Mouse (Mus musculus): Measurements from ENCODE around the gene Mapk1ip1l. TPM values are rescaled to one million over a fixed set of nuclear protein-coding genes. Genes with fewer than 3 reads are reported as not detected.

Gene Mapk1ip1l
- polyA plus RNA-seq, 1 experiment from 2014 or later, result 30.9 TPM

- no peaks in the 10 kb centered on the region for H3K27me3 ChIP-seq (ENCODE audit: control insufficient read depth, insufficient read depth, low read depth, low read length)
- ATAC-seq (ENCODE audit: low read depth), result no peak
- H3K4me3 ChIP-seq (ENCODE audit: low read depth, low read length), result no peak overlapping the region
- no peaks in the 10 kb centered on the region for H3K36me3 ChIP-seq (ENCODE audit: control insufficient read depth, insufficient read depth)
- no peak overlapping the region for H3K27ac ChIP-seq (ENCODE audit: low read length)
- no peak overlapping the region for H3K9ac ChIP-seq (ENCODE audit: low read depth, low read length)
- WGBS (ENCODE audit: insufficient replicate concordance), result 24% methylated on average over 3 of the region's 3 CpGs
- H3K9me3 ChIP-seq (replicated peaks; ENCODE audit: control insufficient read depth, low read length), result no peaks in the 10 kb centered on the region
- no peaks in the 10 kb centered on the region; the same call in 1 of the 2 replicates for H3K4me1 ChIP-seq (ENCODE audit: control insufficient read depth, low read depth, low read length)
- H3K4me2 ChIP-seq (ENCODE audit: low read depth, low read length), result no peak overlapping the region
These were observed 61.5 kb downstream of the Mapk1ip1l start for GRCm38 (mm10) chr14:47359610-47360009.

GRCm38 (mm10) chr14:47361418-47361817 is 63.4 kb downstream of the Mapk1ip1l start:
- Histone ChIP-seq H3K36me3 (ENCODE audit: control insufficient read depth, insufficient read depth) (no peaks in the 10 kb centered on the region), H3K4me3 (ENCODE audit: low read depth, low read length) (no peak overlapping the region), H3K27ac (ENCODE audit: low read length) (no peak overlapping the region), H3K27me3 (ENCODE audit: control insufficient read depth, insufficient read depth, low read depth, low read length) (no peaks in the 10 kb centered on the region), H3K9me3 (replicated peaks; ENCODE audit: control insufficient read depth, low read length) (no peaks in the 10 kb centered on the region), H3K4me1 (ENCODE audit: control insufficient read depth, low read depth, low read length) (peaks cover 5% of the 10 kb centered on the region), H3K9ac (ENCODE audit: low read depth, low read length) (no peak overlapping the region), H3K4me2 (ENCODE audit: low read depth, low read length) (no peak overlapping the region)
- no peak for ATAC-seq (ENCODE audit: low read depth)
- 60% methylated on average over 2 of the region's 2 CpGs for WGBS (ENCODE audit: insufficient replicate concordance)

- no peak overlapping the region for H3K27ac ChIP-seq (ENCODE audit: low read length)
- ATAC-seq (ENCODE audit: low read depth), result no peak
- H3K9me3 ChIP-seq (replicated peaks; ENCODE audit: control insufficient read depth, low read length), result no peaks in the 10 kb centered on the region
- peaks cover 5% of the 10 kb centered on the region for H3K4me1 ChIP-seq (ENCODE audit: control insufficient read depth, low read depth, low read length)
- H3K9ac ChIP-seq (ENCODE audit: low read depth, low read length), result no peak overlapping the region
- 43% methylated on average over 9 of the region's 9 CpGs for WGBS (ENCODE audit: insufficient replicate concordance)
- no peak overlapping the region for H3K4me2 ChIP-seq (ENCODE audit: low read depth, low read length)
- H3K4me3 ChIP-seq (ENCODE audit: low read depth, low read length), result no peak overlapping the region
- no peaks in the 10 kb centered on the region for H3K36me3 ChIP-seq (ENCODE audit: control insufficient read depth, insufficient read depth)
- H3K27me3 ChIP-seq (ENCODE audit: control insufficient read depth, insufficient read depth, low read depth, low read length), result no peaks in the 10 kb centered on the region
These were observed 63.8 kb downstream of the Mapk1ip1l start for GRCm38 (mm10) chr14:47361899-47362298.

GRCm38 (mm10) chr14:47364742-47365449 is 66.8 kb downstream of the Mapk1ip1l start:
- no peaks in the 10 kb centered on the region for H3K9me3 ChIP-seq (replicated peaks; ENCODE audit: control insufficient read depth, low read length)
- WGBS (ENCODE audit: insufficient replicate concordance), result 21% methylated on average over 21 of the region's 21 CpGs
- H3K27me3 ChIP-seq (ENCODE audit: control insufficient read depth, insufficient read depth, low read depth, low read length), result no peaks in the 10 kb centered on the region
- H3K27ac ChIP-seq (ENCODE audit: low read length), result no peak overlapping the region
- H3K36me3 ChIP-seq (ENCODE audit: control insufficient read depth, insufficient read depth), result no peaks in the 10 kb centered on the region
- H3K4me2 ChIP-seq (ENCODE audit: low read depth, low read length), result peak overlapping the region; percentile 45
- H3K9ac ChIP-seq (ENCODE audit: low read depth, low read length), result no peak overlapping the region
- H3K4me1 ChIP-seq (ENCODE audit: control insufficient read depth, low read depth, low read length), result peaks cover 7% of the 10 kb centered on the region
- peak overlapping the region; percentile 12; the same call in 1 of the 2 replicates for H3K4me3 ChIP-seq (ENCODE audit: low read depth, low read length)
- ATAC-seq (ENCODE audit: low read depth), result peak; percentile 39

- H3K4me2 ChIP-seq (ENCODE audit: low read depth, low read length), result no peak overlapping the region
- 15% methylated on average over 7 of the region's 7 CpGs for WGBS (ENCODE audit: insufficient replicate concordance)
- no peak overlapping the region for H3K27ac ChIP-seq (ENCODE audit: low read length)
These were observed 68.8 kb downstream of the Mapk1ip1l start for GRCm38 (mm10) chr14:47366881-47367321.

GRCm38 (mm10) chr14:47367461-47367860 is 69.4 kb downstream of the Mapk1ip1l start, which contains the start of gene Lgals3:
TSS of gene Lgals3 (plus strand) at chr14:47367751.
- peaks cover 5% of the 10 kb centered on the region; the same call in 1 of the 2 replicates for H3K27me3 ChIP-seq (ENCODE audit: control insufficient read depth, insufficient read depth, low read depth, low read length)
- H3K9ac ChIP-seq (ENCODE audit: low read depth, low read length), result no peak within 1 kb of the TSS
- H3K4me3 ChIP-seq (ENCODE audit: low read depth, low read length), result no peak within 1 kb of the TSS
- WGBS (ENCODE audit: insufficient replicate concordance), result 31% methylated on average over 9 of the region's 9 CpGs
- H3K27ac ChIP-seq (ENCODE audit: low read length), result no peak within 1 kb of the TSS
- no peak within 1 kb of the TSS for H3K4me2 ChIP-seq (ENCODE audit: low read depth, low read length)
- H3K9me3 ChIP-seq (replicated peaks; ENCODE audit: control insufficient read depth, low read length), result no peaks in the 10 kb centered on the region
- no peaks in the 10 kb centered on the region for H3K36me3 ChIP-seq (ENCODE audit: control insufficient read depth, insufficient read depth)
- ATAC-seq (ENCODE audit: low read depth), result peak; percentile 32; the same call in 1 of the 2 replicates
- peaks cover 7% of the 10 kb centered on the region for H3K4me1 ChIP-seq (ENCODE audit: control insufficient read depth, low read depth, low read length)

More at GRCm38 (mm10) chr14:47366881-47367321, 68.8 kb downstream of the Mapk1ip1l start:
- Histone ChIP-seq H3K4me3 (ENCODE audit: low read depth, low read length) (no peak overlapping the region), H3K27me3 (ENCODE audit: control insufficient read depth, insufficient read depth, low read depth, low read length) (peaks cover 3% of the 10 kb centered on the region; the same call in 1 of the 2 replicates), H3K9ac (ENCODE audit: low read depth, low read length) (no peak overlapping the region), H3K36me3 (ENCODE audit: control insufficient read depth, insufficient read depth) (no peaks in the 10 kb centered on the region), H3K9me3 (replicated peaks; ENCODE audit: control insufficient read depth, low read length) (no peaks in the 10 kb centered on the region), H3K4me1 (ENCODE audit: control insufficient read depth, low read depth, low read length) (peaks cover 7% of the 10 kb centered on the region)
- peak; percentile 50 for ATAC-seq (ENCODE audit: low read depth)

GRCm38 (mm10) chr14:47369741-47370140 is 71.7 kb downstream of the Mapk1ip1l start:
- Histone ChIP-seq H3K27me3 (ENCODE audit: control insufficient read depth, insufficient read depth, low read depth, low read length) (peaks cover 23% of the 10 kb centered on the region), H3K4me2 (ENCODE audit: low read depth, low read length) (no peak overlapping the region), H3K36me3 (ENCODE audit: control insufficient read depth, insufficient read depth) (no peaks in the 10 kb centered on the region), H3K9ac (ENCODE audit: low read depth, low read length) (no peak overlapping the region), H3K4me1 (ENCODE audit: control insufficient read depth, low read depth, low read length) (peaks cover 20% of the 10 kb centered on the region), H3K9me3 (replicated peaks; ENCODE audit: control insufficient read depth, low read length) (no peaks in the 10 kb centered on the region), H3K27ac (ENCODE audit: low read length) (no peak overlapping the region), H3K4me3 (ENCODE audit: low read depth, low read length) (no peak overlapping the region)
- no peak for ATAC-seq (ENCODE audit: low read depth)
- 64% methylated on average over 5 of the region's 5 CpGs for WGBS (ENCODE audit: insufficient replicate concordance)

- WGBS (ENCODE audit: insufficient replicate concordance), result 76% methylated on average over 3 of the region's 3 CpGs
- H3K9ac ChIP-seq (ENCODE audit: low read depth, low read length), result no peak overlapping the region
- no peak overlapping the region for H3K4me3 ChIP-seq (ENCODE audit: low read depth, low read length)
- no peak overlapping the region for H3K4me2 ChIP-seq (ENCODE audit: low read depth, low read length)
- peaks cover 15% of the 10 kb centered on the region for H3K4me1 ChIP-seq (ENCODE audit: control insufficient read depth, low read depth, low read length)
- no peaks in the 10 kb centered on the region for H3K36me3 ChIP-seq (ENCODE audit: control insufficient read depth, insufficient read depth)
- ATAC-seq (ENCODE audit: low read depth), result no peak
- H3K9me3 ChIP-seq (replicated peaks; ENCODE audit: control insufficient read depth, low read length), result no peaks in the 10 kb centered on the region
- H3K27ac ChIP-seq (ENCODE audit: low read length), result no peak overlapping the region
- H3K27me3 ChIP-seq (ENCODE audit: control insufficient read depth, insufficient read depth, low read depth, low read length), result peaks cover 27% of the 10 kb centered on the region
These were observed 72.7 kb downstream of the Mapk1ip1l start for GRCm38 (mm10) chr14:47370790-47371189.

- Histone ChIP-seq H3K9ac (ENCODE audit: low read depth, low read length) (no peak overlapping the region), H3K27ac (ENCODE audit: low read length) (no peak overlapping the region), H3K4me2 (ENCODE audit: low read depth, low read length) (no peak overlapping the region), H3K9me3 (replicated peaks; ENCODE audit: control insufficient read depth, low read length) (no peaks in the 10 kb centered on the region), H3K36me3 (ENCODE audit: control insufficient read depth, insufficient read depth) (no peaks in the 10 kb centered on the region), H3K4me3 (ENCODE audit: low read depth, low read length) (no peak overlapping the region), H3K4me1 (ENCODE audit: control insufficient read depth, low read depth, low read length) (peaks cover 15% of the 10 kb centered on the region), H3K27me3 (ENCODE audit: control insufficient read depth, insufficient read depth, low read depth, low read length) (peaks cover 27% of the 10 kb centered on the region)
- 71% methylated on average over 6 of the region's 6 CpGs for WGBS (ENCODE audit: insufficient replicate concordance)
- no peak for ATAC-seq (ENCODE audit: low read depth)
These were observed 73.6 kb downstream of the Mapk1ip1l start for GRCm38 (mm10) chr14:47371689-47372088.
